8 mouse cellular contexts compared by ENCODE assay signal in genomic region chr4:125850300-125850699, GRCm38 (mm10).
DNase-seq lines count a peak whose midpoint lies in the region; ATAC-seq and TF ChIP-seq lines count a peak whose summit lies in the region.

No protein-coding gene starts in this region.

- H3K27ac ChIP-seq in kidney, adult 2 months (ENCODE audit: insufficient read depth, low read depth, low read length), result no peak overlapping the region
- H3K27ac ChIP-seq in kidney, embryonic 15.5 days, result no peak overlapping the region
- H3K27ac ChIP-seq in hindbrain, postnatal 0 days, result no peak overlapping the region
- no peak overlapping the region for H3K27ac ChIP-seq in liver, embryonic 14.5 days

- WGBS in kidney, adult 2 months, result 18% methylated on average over 4 of the region's 4 CpGs
- 19% methylated on average over 4 of the region's 4 CpGs for WGBS in kidney, embryonic 15.5 days
- 12% methylated on average over 4 of the region's 4 CpGs for WGBS in hindbrain, postnatal 0 days
- WGBS in liver, embryonic 14.5 days (ENCODE audit: insufficient replicate concordance), result 5% methylated on average over 4 of the region's 4 CpGs

- no peak for TF ChIP-seq POLR2A in kidney, adult 2 months (IDR thresholded peaks at IDR 0.05; ENCODE audit: low read depth, low read length)

- peak; percentile 50 for DNase-seq in kidney, adult 2 months
- peak; percentile 72 for DNase-seq in R1 (ENCODE audit: low read depth, low spot score)
- DNase-seq in cerebellum, adult 18-20 months, result peak; percentile 57 to 64
- peak; percentile 81 for DNase-seq in hindbrain, postnatal 0 days (ENCODE audit: low spot score)
- DNase-seq in liver, embryonic 14.5 days (ENCODE audit: low read depth in 3 of 3, low spot score in 3 of 3), result no peak
- DNase-seq in right cerebral cortex, postnatal 14 days, result peak; percentile 52
- DNase-seq in T-cell, adult 2 months (ENCODE audit: low spot score), result no peak

- TF ChIP-seq EP300 in liver, embryonic 14.5 days (IDR thresholded peaks at IDR 0.05; ENCODE audit: low read depth), result no peak

- H3K36me3 ChIP-seq in kidney, adult 2 months (ENCODE audit: control insufficient read depth, insufficient read depth, low read length), result no peaks in the 10 kb centered on the region
- no peaks in the 10 kb centered on the region for H3K36me3 ChIP-seq in kidney, embryonic 15.5 days
- no peaks in the 10 kb centered on the region for H3K36me3 ChIP-seq in hindbrain, postnatal 0 days (ENCODE audit: insufficient read depth, low read length)
- H3K36me3 ChIP-seq in liver, embryonic 14.5 days (replicated peaks; ENCODE audit: control insufficient read depth, insufficient read depth, low read depth), result no peaks in the 10 kb centered on the region

- H3K4me2 ChIP-seq in kidney, embryonic 15.5 days, result no peak overlapping the region
- no peak overlapping the region for H3K4me2 ChIP-seq in hindbrain, postnatal 0 days (ENCODE audit: low read depth, low read length)
- H3K4me2 ChIP-seq in liver, embryonic 14.5 days (ENCODE audit: low read depth), result no peak overlapping the region

- no peaks in the 10 kb centered on the region for H3K4me1 ChIP-seq in kidney, adult 2 months (ENCODE audit: control insufficient read depth, insufficient read depth, low read length)
- H3K4me1 ChIP-seq in kidney, embryonic 15.5 days, result no peaks in the 10 kb centered on the region
- no peaks in the 10 kb centered on the region for H3K4me1 ChIP-seq in hindbrain, postnatal 0 days (ENCODE audit: insufficient read depth, low read length)
- H3K4me1 ChIP-seq in liver, embryonic 14.5 days (replicated peaks; ENCODE audit: control insufficient read depth in 2 of 2, insufficient read depth in 2 of 2, low read length in 1 of 2), result no peaks in the 10 kb centered on the region

- H3K9ac ChIP-seq in kidney, embryonic 15.5 days, result no peak overlapping the region
- H3K9ac ChIP-seq in hindbrain, postnatal 0 days (replicated peaks; ENCODE audit: low read length), result no peak overlapping the region
- H3K9ac ChIP-seq in liver, embryonic 14.5 days (replicated peaks), result no peak overlapping the region

- no peaks in the 10 kb centered on the region for H3K9me3 ChIP-seq in kidney, embryonic 15.5 days (replicated peaks)
- H3K9me3 ChIP-seq in hindbrain, postnatal 0 days (ENCODE audit: low read length), result no peaks in the 10 kb centered on the region
- no peaks in the 10 kb centered on the region for H3K9me3 ChIP-seq in liver, embryonic 14.5 days (ENCODE audit: control insufficient read depth, low read length)

- H3K27me3 ChIP-seq in kidney, adult 2 months (replicated peaks; ENCODE audit: control insufficient read depth, insufficient read depth, low read length), result no peaks in the 10 kb centered on the region
- peaks cover 28% of the 10 kb centered on the region for H3K27me3 ChIP-seq in kidney, embryonic 15.5 days
- no peaks in the 10 kb centered on the region for H3K27me3 ChIP-seq in hindbrain, postnatal 0 days (ENCODE audit: insufficient read depth, low read length)
- no peaks in the 10 kb centered on the region for H3K27me3 ChIP-seq in liver, embryonic 14.5 days (ENCODE audit: control insufficient read depth, insufficient read depth, low read length)

- TF ChIP-seq CTCF in kidney, adult 2 months (conservative IDR thresholded peaks at IDR 0.05; ENCODE audit: insufficient read depth, insufficient read length, low read depth, low read length), result peak; percentile 63
- peak; percentile 76 for TF ChIP-seq CTCF in hindbrain, postnatal 0 days (IDR thresholded peaks at IDR 0.05; ENCODE audit: low read depth)
- peak; percentile 65 for TF ChIP-seq CTCF in liver, embryonic 14.5 days (IDR thresholded peaks at IDR 0.05; ENCODE audit: low read depth)

- H3K4me3 ChIP-seq in kidney, adult 2 months (ENCODE audit: insufficient read depth, low read depth, low read length), result no peak overlapping the region
- no peak overlapping the region for H3K4me3 ChIP-seq in kidney, embryonic 15.5 days (replicated peaks)
- H3K4me3 ChIP-seq in hindbrain, postnatal 0 days (ENCODE audit: low read length), result no peak overlapping the region
- H3K4me3 ChIP-seq in liver, embryonic 14.5 days (ENCODE audit: insufficient read depth in 1 of 2, low read depth in 2 of 2, low read length in 2 of 2), result no peak overlapping the region

- ATAC-seq in kidney, embryonic 15.5 days (replicated peaks; ENCODE audit: low FRiP score), result no peak
- ATAC-seq in hindbrain, postnatal 0 days, result no peak
- ATAC-seq in liver, embryonic 14.5 days (ENCODE audit: insufficient read depth), result no peak

Comparison
In these comparisons a context has a peak if more than half of its experiments do, and no peak if none do; other contexts are left out.
1. DNase-seq: peak in kidney, adult 2 months (single experiment), R1 (single experiment), cerebellum, adult 18-20 months (2 of 2), hindbrain, postnatal 0 days (single experiment) and right cerebral cortex, postnatal 14 days (single experiment); none in liver, embryonic 14.5 days (0 of 3) and T-cell, adult 2 months (single experiment).
2. Peak in every context shown above with its lines, with median percentiles within 50 percentile points of each other: CTCF ChIP-seq.